Mouse (Mus musculus) v-Abl transformed pro-B cells (cell line): ENCODE data around the gene Ptchd3.

Experiments
- in situ Hi-C, 2 experiments: fragments of 400-800 bp; cut with MboI; formaldehyde crosslinking; loops; one replicate each; pipeline ENCODE4 v1.15.1; 2025; ENCODE audit not compliant: unreplicated experiment in 2 of 2

Gene Ptchd3

GRCm38 (mm10) chr11:121829947-121830346, at the start of gene Ptchd3:
Gene Ptchd3 (plus strand): TSS chr11:121830247.
- in situ Hi-C loops = no loop called here

DNA sequence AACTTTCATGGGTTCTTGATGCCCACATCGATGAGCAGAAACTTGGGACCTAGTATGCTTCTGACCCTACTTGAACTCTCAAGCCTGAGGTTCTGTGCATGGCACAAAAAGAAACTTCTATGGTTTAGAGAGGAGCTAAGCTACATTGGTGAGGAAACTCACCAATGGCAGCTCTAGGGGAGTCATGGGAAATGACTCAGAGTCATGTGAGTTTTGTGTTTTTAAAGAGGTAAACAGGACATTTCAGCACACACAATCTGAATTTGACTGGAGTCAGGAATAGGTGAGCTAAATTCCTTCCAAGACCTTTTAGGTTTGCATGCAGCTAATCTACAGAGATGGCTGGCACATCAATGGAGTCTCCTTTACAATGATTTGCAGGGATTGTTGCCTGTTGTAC, 48.2 kb upstream of the Ptchd3 start:
- in situ Hi-C loops = no loop called here

- in situ Hi-C loops = no loop called here
These were observed 42.6 kb upstream of the Ptchd3 start for GRCm38 (mm10) chr11:121787456-121787855.

- in situ Hi-C loops = no loop called here
These were observed 40.5 kb upstream of the Ptchd3 start for GRCm38 (mm10) chr11:121789566-121789965.

GRCm38 (mm10) chr11:121790671-121791094, 39.4 kb upstream of the Ptchd3 start:
- in situ Hi-C loops = no loop called here

GRCm38 (mm10) chr11:121791446-121791845, 38.6 kb upstream of the Ptchd3 start:
- in situ Hi-C loops = no loop called here

GRCm38 (mm10) chr11:121791991-121792390, 38.1 kb upstream of the Ptchd3 start:
- in situ Hi-C loops = no loop called here

- in situ Hi-C loops = no loop called here
These were observed 36.5 kb upstream of the Ptchd3 start for GRCm38 (mm10) chr11:121793530-121793929.

- in situ Hi-C loops = no loop called here
These were observed 35.9 kb upstream of the Ptchd3 start for GRCm38 (mm10) chr11:121794186-121794585.

DNA sequence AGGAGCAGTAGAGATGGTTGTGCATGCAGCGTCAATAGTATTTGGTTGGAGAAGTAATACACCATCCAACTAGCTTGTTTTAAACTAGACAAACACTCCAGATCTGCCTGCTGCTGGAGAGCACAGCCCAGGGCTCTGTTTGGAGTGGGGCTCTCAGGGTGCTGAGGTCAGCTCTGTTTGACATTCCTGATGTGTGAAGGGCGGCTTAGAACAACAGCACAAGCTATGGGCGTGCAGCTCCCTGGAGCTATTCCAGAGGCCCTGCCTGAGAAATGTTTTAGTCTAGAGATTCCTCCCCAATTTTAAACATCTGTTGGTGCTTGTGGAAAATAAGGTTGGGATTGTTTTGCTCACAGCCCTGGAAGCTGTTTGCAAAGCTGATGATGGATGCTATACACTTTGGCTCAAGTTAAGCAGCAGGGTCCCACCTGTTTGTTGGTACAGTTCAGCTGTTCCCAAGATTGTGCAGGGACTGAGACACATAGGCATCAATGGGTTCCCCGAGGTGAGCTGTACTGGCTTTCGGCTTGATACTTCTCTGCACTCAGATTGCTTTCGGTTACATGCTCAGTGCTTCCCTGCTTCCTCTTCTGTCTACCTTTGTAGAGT, 35.4 kb upstream of the Ptchd3 start:
- in situ Hi-C loops = no loop called here

DNA sequence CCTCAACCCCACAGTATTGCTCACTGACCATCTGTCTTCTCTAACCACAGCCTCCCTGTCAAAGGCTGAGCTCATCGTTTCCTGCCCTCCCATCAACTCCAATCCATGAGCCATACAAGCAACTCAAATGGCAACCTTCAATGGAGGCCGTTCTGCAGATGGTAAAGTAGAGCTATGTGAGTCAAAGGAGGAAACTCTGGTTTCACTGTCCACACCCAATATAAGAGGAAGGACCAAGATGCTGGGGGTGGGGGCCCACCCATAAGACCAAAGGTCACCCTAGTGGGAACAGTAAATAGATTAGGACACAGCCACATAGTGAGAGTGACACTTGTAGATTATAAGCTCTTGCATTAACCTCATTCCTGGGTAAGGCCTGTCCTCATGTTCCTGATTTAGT, 34.1 kb upstream of the Ptchd3 start:
- in situ Hi-C loops = no loop called here

DNA sequence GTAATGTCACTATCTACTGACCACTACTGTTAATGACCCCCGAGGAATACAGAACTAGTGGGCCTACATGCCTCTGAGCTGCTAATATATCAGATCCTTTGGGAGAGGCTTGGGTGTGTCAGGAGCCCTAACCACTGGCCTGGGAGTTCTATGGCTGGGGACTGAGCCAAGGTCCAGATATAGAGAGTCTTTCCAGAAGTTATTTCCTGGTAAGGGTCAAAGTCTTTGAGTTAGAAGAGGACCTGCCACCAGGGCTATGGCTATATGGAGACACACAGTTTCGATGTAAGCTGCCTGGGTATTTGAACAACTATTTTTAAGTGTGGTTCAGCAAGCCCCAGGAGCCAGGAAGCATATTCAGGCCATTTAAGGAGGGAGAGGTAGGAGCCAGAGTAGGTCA, 31.5 kb upstream of the Ptchd3 start:
- in situ Hi-C loops = no loop called here

- in situ Hi-C loops = loop anchor here (10.0 kb wide), 2 partner anchors 145 to 625 kb away; no protein-coding TSS in a partner anchor
These were observed 30.2 kb upstream of the Ptchd3 start for GRCm38 (mm10) chr11:121799746-121800299.

DNA sequence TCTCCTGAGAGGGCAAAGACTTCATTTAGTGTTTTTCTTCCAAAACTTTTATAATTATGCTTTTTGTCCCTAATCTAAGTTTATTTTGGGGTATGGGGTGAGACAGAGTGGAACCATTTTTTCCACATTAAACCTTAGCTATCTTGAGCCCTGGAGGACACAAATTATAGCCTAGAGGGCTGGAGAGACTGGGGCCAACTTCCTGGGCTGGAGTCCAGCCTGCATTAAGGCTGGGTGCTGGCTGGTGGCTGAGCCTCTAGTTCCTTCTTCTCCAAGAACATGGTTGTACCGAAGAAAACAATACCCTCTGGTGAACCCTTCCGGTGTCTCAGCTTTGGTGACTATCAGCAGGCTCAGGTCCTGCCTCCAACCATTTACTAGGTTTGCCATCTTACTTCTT, 27.3 kb upstream of the Ptchd3 start:
- in situ Hi-C loops = loop anchor here (10.0 kb wide), 2 partner anchors 148 to 628 kb away; no protein-coding TSS in a partner anchor

- in situ Hi-C loops = loop anchor here (5.0 to 10.0 kb wide), 4 partner anchors 150 to 630 kb away; no protein-coding TSS in a partner anchor
These were observed 25.6 kb upstream of the Ptchd3 start for GRCm38 (mm10) chr11:121804258-121805027.

GRCm38 (mm10) chr11:121808204-121808852, 21.7 kb upstream of the Ptchd3 start:
- in situ Hi-C loops = loop anchor here (5.0 to 10.0 kb wide), 4 partner anchors 154 to 634 kb away; no protein-coding TSS in a partner anchor

DNA sequence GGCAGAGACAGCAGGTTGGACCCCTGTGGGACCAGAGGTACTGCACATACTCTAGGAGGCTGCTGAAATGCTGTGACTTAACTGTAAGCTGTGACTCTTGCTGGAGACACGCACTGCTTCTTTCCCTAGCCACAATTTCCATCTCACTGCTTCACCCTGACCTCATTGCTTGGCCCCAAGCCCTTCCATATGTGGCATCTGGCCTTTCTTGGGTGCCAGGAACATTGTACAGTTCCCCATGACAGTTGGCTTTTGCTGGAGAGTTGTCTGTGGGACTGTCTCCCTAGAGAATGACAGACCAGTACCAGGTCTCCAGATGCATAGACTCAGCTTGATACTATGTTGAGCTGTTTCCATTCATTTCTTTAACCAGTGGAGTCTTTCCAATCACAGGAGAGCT, 21.2 kb upstream of the Ptchd3 start:
- in situ Hi-C loops = loop anchor here (5.0 to 10.0 kb wide), 4 partner anchors 154 to 634 kb away; no protein-coding TSS in a partner anchor

DNA sequence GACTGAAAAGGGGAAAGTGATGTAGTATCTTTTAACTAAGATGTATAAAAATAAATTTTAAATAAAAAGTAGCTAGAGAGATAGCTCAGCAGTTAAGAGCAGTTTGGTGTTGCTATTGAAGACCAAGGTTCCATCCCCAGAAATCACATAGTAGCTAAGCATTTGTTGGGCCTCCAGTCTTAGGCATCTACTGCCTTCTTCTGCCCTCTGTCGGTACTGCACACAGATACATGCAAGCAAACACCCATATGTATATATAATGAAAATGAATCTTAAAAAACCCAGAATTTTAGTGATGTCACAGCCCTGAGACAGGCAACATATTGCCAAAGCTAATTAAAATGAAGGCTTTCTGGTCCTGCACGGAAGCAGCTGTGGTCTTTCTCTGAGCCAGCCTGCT, 15.9 kb downstream of the Ptchd3 start:
- in situ Hi-C loops = no loop called here

GRCm38 (mm10) chr11:121847790-121848299, 17.8 kb downstream of the Ptchd3 start:
- in situ Hi-C loops = no loop called here
